Mouse (Mus musculus) bone marrow macrophage, adult 2 months (primary cell): Measurements from ENCODE around the gene Elfn1.

Experiments
- CTCF ChIP-seq: IDR thresholded peaks from 2 replicates; pipeline ENCODE4 v1.5.1; 2012; ENCODE audit warnings: low read depth, mild to moderate bottlenecking, low read length, moderate library complexity
- POLR2A ChIP-seq: IDR thresholded peaks from 2 replicates; pipeline ENCODE4 v1.6.1; 2012; ENCODE audit warnings: mild to moderate bottlenecking, low read depth, low read length, borderline replicate concordance

- TF ChIP-seq CTCF (peak; percentile 69), POLR2A (no peak)
These were observed 39.7 kb downstream of the Elfn1 start for GRCm38 (mm10) chr5:139947446-139947845.
